Mouse (Mus musculus): ENCODE results near the gene Myo9a. TPM values are rescaled to one million over a fixed set of nuclear protein-coding genes. Genes with fewer than 3 reads are reported as not detected.

Gene Myo9a
- polyA plus RNA-seq (2017; shearing (Covaris generic)), result 16.9 TPM

GRCm38 (mm10) chr9:59750267-59751065, at the start of gene Myo9a, which contains the start of gene Senp8:
Gene Myo9a (plus strand): TSS chr9:59750896.
Gene Senp8 (minus strand): TSS chr9:59750710.

GRCm38 (mm10) chr9:59960559-59960958, 209.9 kb downstream of the Myo9a start, which contains the start of gene Nr2e3:
Gene Nr2e3 (minus strand): TSS chr9:59960659.

Other genes starting within 250 kb of the Myo9a start
- gene Hexa, start 211.4 kb upstream of the Myo9a start, polyA plus RNA-seq (2017; shearing (Covaris generic)), result 33.4 TPM
- not detected for gene Tmem202, start 211.0 kb upstream of the Myo9a start, polyA plus RNA-seq (2017; shearing (Covaris generic))
- not detected for gene Celf6, start 173.0 kb upstream of the Myo9a start, polyA plus RNA-seq (2017; shearing (Covaris generic))
- gene Parp6, start 133.6 kb upstream of the Myo9a start, polyA plus RNA-seq (2017; shearing (Covaris generic)), result 41.8 TPM
- 649 TPM for gene Pkm, start 94.5 kb upstream of the Myo9a start, polyA plus RNA-seq (2017; shearing (Covaris generic))
- not detected for gene Gramd2, start 70.8 kb upstream of the Myo9a start, polyA plus RNA-seq (2017; shearing (Covaris generic))
- 0.86 TPM for gene Senp8, start 186 bp upstream of the Myo9a start, polyA plus RNA-seq (2017; shearing (Covaris generic))
- not detected for gene Nr2e3, start 209.8 kb downstream of the Myo9a start, polyA plus RNA-seq (2017; shearing (Covaris generic))

Data from effector memory CD4-positive, alpha-beta T cell, adult 5 months (primary cell).